Mouse (Mus musculus): ENCODE data around the gene Gprin2. TPM values are rescaled to one million over a fixed set of nuclear protein-coding genes. Genes with fewer than 3 reads are reported as not detected.
A peak's percentile ranks its signal among the peaks of the same experiment; 100 is the strongest.

Gprin2 gene
- polyA plus RNA-seq, 1 experiment = not detected

- H3K4me3 ChIP-seq (replicated peaks; ENCODE audit: control insufficient read depth, low read depth, low read length) = no peak overlapping the region
Measured at GRCm38 (mm10) chr14:34195466-34195865, 6.0 kb downstream of the Gprin2 start.

GRCm38 (mm10) chr14:34193879-34194278 lies 7.6 kb downstream of the Gprin2 start:
- Histone ChIP-seq H3K27ac (ENCODE audit: control insufficient read depth, insufficient read depth, low read depth, low read length, poor library complexity) (no peak overlapping the region), H3K4me3 (replicated peaks; ENCODE audit: control insufficient read depth, low read depth, low read length) (no peak overlapping the region), H3K4me1 (ENCODE audit: control insufficient read depth, insufficient read depth, low read length) (no peaks in the 10 kb centered on the region)
- TF ChIP-seq CTCF (IDR thresholded peaks at IDR 0.05; ENCODE audit: control insufficient read depth, insufficient read depth, low read length) = no peak
- no peak for TF ChIP-seq POLR2A (IDR thresholded peaks at IDR 0.05; ENCODE audit: borderline replicate concordance, control insufficient read depth, low read depth, low read length)
- 68% methylated on average over 4 of the region's 4 CpGs for WGBS

More at GRCm38 (mm10) chr14:34195466-34195865, 6.0 kb downstream of the Gprin2 start:
- 85% methylated on average over 15 of the region's 15 CpGs for WGBS
- Histone ChIP-seq H3K4me1 (ENCODE audit: control insufficient read depth, insufficient read depth, low read length) (no peaks in the 10 kb centered on the region), H3K27ac (ENCODE audit: control insufficient read depth, insufficient read depth, low read depth, low read length, poor library complexity) (no peak overlapping the region)
- no peak for TF ChIP-seq CTCF (IDR thresholded peaks at IDR 0.05; ENCODE audit: control insufficient read depth, insufficient read depth, low read length)
- no peak for TF ChIP-seq POLR2A (IDR thresholded peaks at IDR 0.05; ENCODE audit: borderline replicate concordance, control insufficient read depth, low read depth, low read length)

- Histone ChIP-seq H3K27ac (ENCODE audit: control insufficient read depth, insufficient read depth, low read depth, low read length, poor library complexity) (no peak overlapping the region), H3K4me1 (ENCODE audit: control insufficient read depth, insufficient read depth, low read length) (no peaks in the 10 kb centered on the region), H3K4me3 (replicated peaks; ENCODE audit: control insufficient read depth, low read depth, low read length) (no peak overlapping the region)
- TF ChIP-seq CTCF (IDR thresholded peaks at IDR 0.05; ENCODE audit: control insufficient read depth, insufficient read depth, low read length) (no peak), POLR2A (IDR thresholded peaks at IDR 0.05; ENCODE audit: borderline replicate concordance, control insufficient read depth, low read depth, low read length) (no peak)
- WGBS = 58% methylated on average over 7 of the region's 7 CpGs
Measured at GRCm38 (mm10) chr14:34190361-34190760, 11.1 kb downstream of the Gprin2 start.

GRCm38 (mm10) chr14:34188629-34189028 lies 12.8 kb downstream of the Gprin2 start:
- Histone ChIP-seq H3K27ac (ENCODE audit: control insufficient read depth, insufficient read depth, low read depth, low read length, poor library complexity) (no peak overlapping the region), H3K4me1 (ENCODE audit: control insufficient read depth, insufficient read depth, low read length) (no peaks in the 10 kb centered on the region), H3K4me3 (replicated peaks; ENCODE audit: control insufficient read depth, low read depth, low read length) (no peak overlapping the region)
- 65% methylated on average over 5 of the region's 5 CpGs for WGBS
- TF ChIP-seq CTCF (IDR thresholded peaks at IDR 0.05; ENCODE audit: control insufficient read depth, insufficient read depth, low read length) (peak; percentile 47), POLR2A (IDR thresholded peaks at IDR 0.05; ENCODE audit: borderline replicate concordance, control insufficient read depth, low read depth, low read length) (no peak)

- Histone ChIP-seq H3K27ac (ENCODE audit: control insufficient read depth, insufficient read depth, low read depth, low read length, poor library complexity) (no peak overlapping the region), H3K4me1 (ENCODE audit: control insufficient read depth, insufficient read depth, low read length) (no peaks in the 10 kb centered on the region), H3K4me3 (replicated peaks; ENCODE audit: control insufficient read depth, low read depth, low read length) (no peak overlapping the region)
- 89% methylated on average over 1 of the region's 1 CpGs for WGBS
- TF ChIP-seq POLR2A (IDR thresholded peaks at IDR 0.05; ENCODE audit: borderline replicate concordance, control insufficient read depth, low read depth, low read length) = no peak
- no peak for TF ChIP-seq CTCF (IDR thresholded peaks at IDR 0.05; ENCODE audit: control insufficient read depth, insufficient read depth, low read length)
Measured at GRCm38 (mm10) chr14:34183101-34183500, 18.4 kb downstream of the Gprin2 start.

GRCm38 (mm10) chr14:34179351-34179750 lies 22.1 kb downstream of the Gprin2 start:
- H3K27ac ChIP-seq (ENCODE audit: control insufficient read depth, insufficient read depth, low read depth, low read length, poor library complexity) = no peak overlapping the region
- 87% methylated on average over 3 of the region's 3 CpGs for WGBS
- no peaks in the 10 kb centered on the region for H3K4me1 ChIP-seq (ENCODE audit: control insufficient read depth, insufficient read depth, low read length)
- TF ChIP-seq POLR2A (IDR thresholded peaks at IDR 0.05; ENCODE audit: borderline replicate concordance, control insufficient read depth, low read depth, low read length) = no peak
- no peak for TF ChIP-seq CTCF (IDR thresholded peaks at IDR 0.05; ENCODE audit: control insufficient read depth, insufficient read depth, low read length)
- H3K4me3 ChIP-seq (replicated peaks; ENCODE audit: control insufficient read depth, low read depth, low read length) = no peak overlapping the region

GRCm38 (mm10) chr14:34171107-34171506 lies 30.3 kb downstream of the Gprin2 start:
- WGBS = 80% methylated on average over 3 of the region's 3 CpGs
- Histone ChIP-seq H3K4me3 (replicated peaks; ENCODE audit: control insufficient read depth, low read depth, low read length) (no peak overlapping the region), H3K27ac (ENCODE audit: control insufficient read depth, insufficient read depth, low read depth, low read length, poor library complexity) (no peak overlapping the region), H3K4me1 (ENCODE audit: control insufficient read depth, insufficient read depth, low read length) (no peaks in the 10 kb centered on the region)
- TF ChIP-seq POLR2A (IDR thresholded peaks at IDR 0.05; ENCODE audit: borderline replicate concordance, control insufficient read depth, low read depth, low read length) = no peak
- no peak for TF ChIP-seq CTCF (IDR thresholded peaks at IDR 0.05; ENCODE audit: control insufficient read depth, insufficient read depth, low read length)

- no peak overlapping the region for H3K4me3 ChIP-seq (replicated peaks; ENCODE audit: control insufficient read depth, low read depth, low read length)
- no peaks in the 10 kb centered on the region for H3K4me1 ChIP-seq (ENCODE audit: control insufficient read depth, insufficient read depth, low read length)
- TF ChIP-seq CTCF (IDR thresholded peaks at IDR 0.05; ENCODE audit: control insufficient read depth, insufficient read depth, low read length) (no peak), POLR2A (IDR thresholded peaks at IDR 0.05; ENCODE audit: borderline replicate concordance, control insufficient read depth, low read depth, low read length) (no peak)
- no peak overlapping the region for H3K27ac ChIP-seq (ENCODE audit: control insufficient read depth, insufficient read depth, low read depth, low read length, poor library complexity)
- WGBS = 75% methylated on average over 12 of the region's 12 CpGs
Measured at GRCm38 (mm10) chr14:34155752-34156151, 45.7 kb downstream of the Gprin2 start.
